In genomic region chr12:110703008-110703471, GRCm38 (mm10) we compare ENCODE assay signal across 8 mouse cellular contexts. TPM values are rescaled to one million over a fixed set of nuclear protein-coding genes. Genes with fewer than 3 reads are reported as not detected.
DNase-seq lines count a peak whose midpoint lies in the region; ATAC-seq and TF ChIP-seq lines count a peak whose summit lies in the region.

No protein-coding gene starts in this region.

- 0 out of 2 replicates have a peak, but pooled peaks cover 4% of the 10 kb centered on the region for H3K4me1 ChIP-seq in brown adipose tissue, adult 24 weeks (ENCODE audit: control insufficient read depth, insufficient read depth, insufficient read length, low read length)
- peaks cover 53% of the 10 kb centered on the region for H3K4me1 ChIP-seq in forebrain, embryonic 10.5 days
- H3K4me1 ChIP-seq in heart, embryonic 15.5 days (replicated peaks) = peaks cover 36% of the 10 kb centered on the region
- H3K4me1 ChIP-seq in liver, embryonic 16.5 days (ENCODE audit: control insufficient read depth, low read depth, low read length) = peaks cover 39% of the 10 kb centered on the region
- H3K4me1 ChIP-seq in neural tube, embryonic 13.5 days (replicated peaks) = peaks cover 21% of the 10 kb centered on the region
- H3K4me1 ChIP-seq in testis, adult 2 months (ENCODE audit: control insufficient read depth, insufficient read depth, low read length) = peaks cover 6% of the 10 kb centered on the region

- peak overlapping the region; percentile 40 for H3K4me3 ChIP-seq in brown adipose tissue, adult 24 weeks (ENCODE audit: insufficient read depth, low read depth, low read length)
- peak overlapping the region; percentile 4; the same call in 1 of the 2 replicates for H3K4me3 ChIP-seq in forebrain, embryonic 10.5 days
- H3K4me3 ChIP-seq in heart, embryonic 15.5 days = peak overlapping the region; percentile 19; the same call in 1 of the 2 replicates
- no peak overlapping the region for H3K4me3 ChIP-seq in liver, embryonic 16.5 days (ENCODE audit: low read depth, low read length)
- H3K4me3 ChIP-seq in neural tube, embryonic 13.5 days = no peak overlapping the region
- H3K4me3 ChIP-seq in testis, adult 2 months (ENCODE audit: control insufficient read depth, low read depth, low read length) = no peak overlapping the region

- no peaks in the 10 kb centered on the region for H3K36me3 ChIP-seq in forebrain, embryonic 10.5 days (replicated peaks)
- H3K36me3 ChIP-seq in heart, embryonic 15.5 days = no peaks in the 10 kb centered on the region
- H3K36me3 ChIP-seq in liver, embryonic 16.5 days (ENCODE audit: control insufficient read depth, insufficient read depth) = no peaks in the 10 kb centered on the region
- H3K36me3 ChIP-seq in neural tube, embryonic 13.5 days = no peaks in the 10 kb centered on the region
- no peaks in the 10 kb centered on the region for H3K36me3 ChIP-seq in testis, adult 2 months (ENCODE audit: control insufficient read depth, insufficient read depth, low read length)

- H3K9ac ChIP-seq in heart, embryonic 15.5 days = no peak overlapping the region
- no peak overlapping the region for H3K9ac ChIP-seq in liver, embryonic 16.5 days (ENCODE audit: low read depth, low read length)
- no peak overlapping the region for H3K9ac ChIP-seq in neural tube, embryonic 13.5 days

- no peak overlapping the region for H3K27ac ChIP-seq in brown adipose tissue, adult 24 weeks (replicated peaks; ENCODE audit: low read depth, low read length)
- H3K27ac ChIP-seq in forebrain, embryonic 10.5 days = no peak overlapping the region
- H3K27ac ChIP-seq in heart, embryonic 15.5 days = peak overlapping the region; percentile 57
- no peak overlapping the region for H3K27ac ChIP-seq in liver, embryonic 16.5 days (ENCODE audit: low read length)
- H3K27ac ChIP-seq in neural tube, embryonic 13.5 days (replicated peaks) = no peak overlapping the region
- H3K27ac ChIP-seq in testis, adult 2 months (ENCODE audit: control insufficient read depth, insufficient read depth, low read depth, low read length) = no peak overlapping the region

- H3K4me2 ChIP-seq in heart, embryonic 15.5 days = peak overlapping the region; percentile 53
- no peak overlapping the region for H3K4me2 ChIP-seq in liver, embryonic 16.5 days (ENCODE audit: low read depth, low read length)
- no peak overlapping the region for H3K4me2 ChIP-seq in neural tube, embryonic 13.5 days

- DNase-seq in forebrain, embryonic 10.5 days (ENCODE audit: extremely low spot score, low spot score) = peak; percentile 81
- peak; percentile 87 to 93 for DNase-seq in kidney, postnatal 25 days

- WGBS in forebrain, embryonic 10.5 days = 30% methylated on average over 8 of the region's 8 CpGs
- WGBS in heart, embryonic 15.5 days = 8% methylated on average over 8 of the region's 8 CpGs
- WGBS in liver, embryonic 16.5 days (ENCODE audit: insufficient replicate concordance) = 32% methylated on average over 8 of the region's 8 CpGs
- WGBS in neural tube, embryonic 13.5 days = 31% methylated on average over 8 of the region's 8 CpGs

- 0 out of 2 replicates have a peak, but pooled peaks cover 13% of the 10 kb centered on the region for H3K27me3 ChIP-seq in forebrain, embryonic 10.5 days (ENCODE audit: poor library complexity, severe bottlenecking)
- H3K27me3 ChIP-seq in heart, embryonic 15.5 days = no peaks in the 10 kb centered on the region
- H3K27me3 ChIP-seq in liver, embryonic 16.5 days (ENCODE audit: control insufficient read depth, insufficient read depth, low read depth, low read length) = no peaks in the 10 kb centered on the region
- H3K27me3 ChIP-seq in neural tube, embryonic 13.5 days = no peaks in the 10 kb centered on the region
- no peaks in the 10 kb centered on the region for H3K27me3 ChIP-seq in testis, adult 2 months (ENCODE audit: control insufficient read depth, insufficient read depth, low read length)

- peak; percentile 73 for ATAC-seq in CD4-positive, CD25-positive, alpha-beta regulatory T cell, adult 4 months
- ATAC-seq in heart, embryonic 15.5 days (replicated peaks; ENCODE audit: insufficient number of reproducible peaks, insufficient read depth, low FRiP score, low read depth) = peak; percentile 66
- peak; percentile 33 for ATAC-seq in liver, embryonic 16.5 days (ENCODE audit: low read depth)
- peak; percentile 41; the same call in 1 of the 2 replicates for ATAC-seq in neural tube, embryonic 13.5 days (ENCODE audit: low read depth)

- TF ChIP-seq CTCF in testis, adult 2 months (IDR thresholded peaks at IDR 0.05; ENCODE audit: control insufficient read depth, insufficient read depth, insufficient replicate concordance, low read depth, low read length) = peak; percentile 82

- no peak for TF ChIP-seq POLR2A in testis, adult 2 months (IDR thresholded peaks at IDR 0.05; ENCODE audit: control insufficient read depth, low read depth, low read length)

- no peaks in the 10 kb centered on the region for H3K9me3 ChIP-seq in forebrain, embryonic 10.5 days
- no peaks in the 10 kb centered on the region for H3K9me3 ChIP-seq in heart, embryonic 15.5 days (replicated peaks)
- no peaks in the 10 kb centered on the region for H3K9me3 ChIP-seq in liver, embryonic 16.5 days (replicated peaks; ENCODE audit: control insufficient read depth, low read length)
- H3K9me3 ChIP-seq in neural tube, embryonic 13.5 days = no peaks in the 10 kb centered on the region

RNA-seq across cellular contexts. Expression of gene Hsp90aa1, which starts 0.5 kb away (rescaled TPM):
- polyA plus RNA-seq in CD4-positive, CD25-positive, alpha-beta regulatory T cell, adult 4 months (2017; shearing (Covaris generic)) = 100 to 1,000 TPM; 140 to 181 TPM
- polyA plus RNA-seq in brown adipose tissue, adult 24 weeks (2012; ENCODE audit: insufficient read depth, insufficient read length, missing spikeins) = 462 and 467 TPM in 2 replicates
- polyA plus RNA-seq in forebrain, embryonic 10.5 days (2016; fragmentation: Nextera tagmentation; extraction: Ambion mirVana) = 1,260 and 1,271 TPM in 2 replicates
- polyA plus RNA-seq in heart, embryonic 15.5 days (2015; fragmentation: Nextera tagmentation; extraction: Ambion mirVana) = 595 and 603 TPM in 2 replicates
- polyA plus RNA-seq in liver, embryonic 16.5 days (2015; fragmentation: Nextera tagmentation; extraction: Ambion mirVana) = 431 and 513 TPM in 2 replicates
- polyA plus RNA-seq in neural tube, embryonic 13.5 days (2015; fragmentation: Nextera tagmentation; extraction: Ambion mirVana) = 1,439 and 1,490 TPM in 2 replicates
- 592 and 736 TPM in 2 replicates for polyA plus RNA-seq in testis, adult 2 months (2012; rRNA removed)

RNA-seq across cellular contexts. Expression of gene 1700001K19Rik, which starts 20.6 kb away (rescaled TPM):
- polyA plus RNA-seq in CD4-positive, CD25-positive, alpha-beta regulatory T cell, adult 4 months (2017; shearing (Covaris generic)) = under 1 TPM in 1 of 2 experiments, not detected in 1; 0.70 TPM
- not detected in 2 replicates for polyA plus RNA-seq in brown adipose tissue, adult 24 weeks (2012; ENCODE audit: insufficient read depth, insufficient read length, missing spikeins)
- not detected in 2 replicates for polyA plus RNA-seq in forebrain, embryonic 10.5 days (2016; fragmentation: Nextera tagmentation; extraction: Ambion mirVana)
- not detected in 2 replicates for polyA plus RNA-seq in heart, embryonic 15.5 days (2015; fragmentation: Nextera tagmentation; extraction: Ambion mirVana)
- not detected in 2 replicates for polyA plus RNA-seq in liver, embryonic 16.5 days (2015; fragmentation: Nextera tagmentation; extraction: Ambion mirVana)
- 0.28 TPM in 1 of 2 replicates, not detected in the other for polyA plus RNA-seq in neural tube, embryonic 13.5 days (2015; fragmentation: Nextera tagmentation; extraction: Ambion mirVana)
- polyA plus RNA-seq in testis, adult 2 months (2012; rRNA removed) = 745 and 752 TPM in 2 replicates

RNA-seq across cellular contexts. Expression of gene Wdr20, which starts 34.7 kb away (rescaled TPM):
- 10 to 100 TPM; 30.2 to 34.0 TPM for polyA plus RNA-seq in CD4-positive, CD25-positive, alpha-beta regulatory T cell, adult 4 months (2017; shearing (Covaris generic))
- polyA plus RNA-seq in brown adipose tissue, adult 24 weeks (2012; ENCODE audit: insufficient read depth, insufficient read length, missing spikeins) = 18.4 and 24.8 TPM in 2 replicates
- polyA plus RNA-seq in forebrain, embryonic 10.5 days (2016; fragmentation: Nextera tagmentation; extraction: Ambion mirVana) = 22.5 and 23.5 TPM in 2 replicates
- 14.7 and 17.8 TPM in 2 replicates for polyA plus RNA-seq in heart, embryonic 15.5 days (2015; fragmentation: Nextera tagmentation; extraction: Ambion mirVana)
- polyA plus RNA-seq in liver, embryonic 16.5 days (2015; fragmentation: Nextera tagmentation; extraction: Ambion mirVana) = 8.4 and 9.3 TPM in 2 replicates
- 27.1 and 28.0 TPM in 2 replicates for polyA plus RNA-seq in neural tube, embryonic 13.5 days (2015; fragmentation: Nextera tagmentation; extraction: Ambion mirVana)
- 15.0 and 17.0 TPM in 2 replicates for polyA plus RNA-seq in testis, adult 2 months (2012; rRNA removed)

Comparison
In these comparisons a context has a peak if more than half of its experiments do, and no peak if none do; other contexts are left out.
1. H3K4me3 ChIP-seq: peak in brown adipose tissue, adult 24 weeks (single experiment), forebrain, embryonic 10.5 days (single experiment) and heart, embryonic 15.5 days (single experiment); none in liver, embryonic 16.5 days (single experiment), neural tube, embryonic 13.5 days (single experiment) and testis, adult 2 months (single experiment).
2. RNA of gene 1700001K19Rik, which starts 20.6 kb away (polyA plus RNA-seq): 745 to 752 TPM in testis, adult 2 months; 0.70 TPM in CD4-positive, CD25-positive, alpha-beta regulatory T cell, adult 4 months, 0.28 TPM in neural tube, embryonic 13.5 days, not detected in forebrain, embryonic 10.5 days, not detected in brown adipose tissue, adult 24 weeks, not detected in heart, embryonic 15.5 days and not detected in liver, embryonic 16.5 days; every median in the first group is over 100 times any median in the second.
3. Peak in every context shown above with its lines, with median percentiles within 50 percentile points of each other: ATAC-seq.